Mouse (Mus musculus): ENCODE measurements at regions not wholly inside any gene's neighbourhood (a gene's known extent, or its start where the extent isn't known, plus 50 kb on each side); places are given as distances from the start of the nearest gene placed in this dataset.

GRCm38 (mm10) chr12:26075638-26076254 lies 339.3 kb downstream of the Rnf144a start:
- no peaks in the 10 kb centered on the region for H3K4me1 ChIP-seq (ENCODE audit: insufficient read depth, low read length)
- H3K9me3 ChIP-seq (ENCODE audit: low read length) = no peaks in the 10 kb centered on the region
- DNase-seq (ENCODE audit: low spot score) (peak; percentile 35), ATAC-seq (peak; percentile 77; the same call in 1 of the 2 replicates)
- no peak overlapping the region for H3K4me2 ChIP-seq (ENCODE audit: low read depth, low read length)
- no peak overlapping the region for H3K27ac ChIP-seq
- H3K27me3 ChIP-seq (ENCODE audit: insufficient read depth, low read length) = no peaks in the 10 kb centered on the region
- no peak overlapping the region for H3K9ac ChIP-seq (replicated peaks; ENCODE audit: low read length)
- WGBS = 29% methylated on average over 9 of the region's 9 CpGs
- H3K36me3 ChIP-seq (ENCODE audit: insufficient read depth, low read length) = no peaks in the 10 kb centered on the region
- no peak overlapping the region for H3K4me3 ChIP-seq (ENCODE audit: low read length)
- peak; percentile 22; the same call in 1 of the 2 replicates for TF ChIP-seq CTCF (IDR thresholded peaks at IDR 0.05; ENCODE audit: low read depth)

- TF ChIP-seq CTCF (IDR thresholded peaks at IDR 0.05; ENCODE audit: low read depth) = no peak
- no peaks in the 10 kb centered on the region for H3K27me3 ChIP-seq (ENCODE audit: insufficient read depth, low read length)
- WGBS = 77% methylated on average over 7 of the region's 7 CpGs
- no peak overlapping the region for H3K4me3 ChIP-seq (ENCODE audit: low read length)
- DNase-seq (ENCODE audit: low spot score) (no peak), ATAC-seq (no peak)
- H3K9me3 ChIP-seq (ENCODE audit: low read length) = no peaks in the 10 kb centered on the region
- H3K4me1 ChIP-seq (ENCODE audit: insufficient read depth, low read length) = 0 out of 2 replicates have a peak, but pooled peaks cover 2% of the 10 kb centered on the region
- H3K4me2 ChIP-seq (ENCODE audit: low read depth, low read length) = no peak overlapping the region
- H3K36me3 ChIP-seq (ENCODE audit: insufficient read depth, low read length) = no peaks in the 10 kb centered on the region
- no peak overlapping the region for H3K9ac ChIP-seq (replicated peaks; ENCODE audit: low read length)
- no peak overlapping the region for H3K27ac ChIP-seq
Observed at GRCm38 (mm10) chr12:26072180-26072579, 342.9 kb downstream of the Rnf144a start.

GRCm38 (mm10) chr12:26071610-26072009 lies 343.4 kb downstream of the Rnf144a start:
- Histone ChIP-seq H3K9ac (replicated peaks; ENCODE audit: low read length) (no peak overlapping the region), H3K4me2 (ENCODE audit: low read depth, low read length) (no peak overlapping the region), H3K27ac (no peak overlapping the region), H3K9me3 (ENCODE audit: low read length) (no peaks in the 10 kb centered on the region), H3K36me3 (ENCODE audit: insufficient read depth, low read length) (no peaks in the 10 kb centered on the region), H3K4me3 (ENCODE audit: low read length) (no peak overlapping the region), H3K4me1 (ENCODE audit: insufficient read depth, low read length) (0 out of 2 replicates have a peak, but pooled peaks cover 2% of the 10 kb centered on the region), H3K27me3 (ENCODE audit: insufficient read depth, low read length) (no peaks in the 10 kb centered on the region)
- 6% methylated on average over 3 of the region's 3 CpGs for WGBS
- peak; percentile 92 for DNase-seq (ENCODE audit: low spot score)
- TF ChIP-seq CTCF (IDR thresholded peaks at IDR 0.05; ENCODE audit: low read depth) = peak; percentile 89
- ATAC-seq = peak; percentile 64

GRCm38 (mm10) chr12:26068685-26069008 lies 346.4 kb downstream of the Rnf144a start:
- ATAC-seq (no peak), DNase-seq (ENCODE audit: low spot score) (no peak)
- H3K27ac ChIP-seq = peak overlapping the region; percentile 46; the same call in 1 of the 2 replicates
- H3K9ac ChIP-seq (replicated peaks; ENCODE audit: low read length) = no peak overlapping the region
- no peak for TF ChIP-seq CTCF (IDR thresholded peaks at IDR 0.05; ENCODE audit: low read depth)
- H3K4me3 ChIP-seq (ENCODE audit: low read length) = no peak overlapping the region
- no peaks in the 10 kb centered on the region for H3K9me3 ChIP-seq (ENCODE audit: low read length)
- WGBS = 32% methylated on average over 4 of the region's 4 CpGs
- no peaks in the 10 kb centered on the region for H3K36me3 ChIP-seq (ENCODE audit: insufficient read depth, low read length)
- 0 out of 2 replicates have a peak, but pooled peaks cover 2% of the 10 kb centered on the region for H3K4me1 ChIP-seq (ENCODE audit: insufficient read depth, low read length)
- H3K4me2 ChIP-seq (ENCODE audit: low read depth, low read length) = peak overlapping the region; percentile 42
- no peaks in the 10 kb centered on the region for H3K27me3 ChIP-seq (ENCODE audit: insufficient read depth, low read length)

- Histone ChIP-seq H3K27ac (peak overlapping the region; percentile 46; the same call in 1 of the 2 replicates), H3K9me3 (ENCODE audit: low read length) (no peaks in the 10 kb centered on the region), H3K36me3 (ENCODE audit: insufficient read depth, low read length) (no peaks in the 10 kb centered on the region), H3K4me2 (ENCODE audit: low read depth, low read length) (peak overlapping the region; percentile 42), H3K27me3 (ENCODE audit: insufficient read depth, low read length) (no peaks in the 10 kb centered on the region), H3K9ac (replicated peaks; ENCODE audit: low read length) (no peak overlapping the region), H3K4me1 (ENCODE audit: insufficient read depth, low read length) (0 out of 2 replicates have a peak, but pooled peaks cover 2% of the 10 kb centered on the region), H3K4me3 (ENCODE audit: low read length) (peak overlapping the region; percentile 5; the same call in 1 of the 2 replicates)
- no peak for TF ChIP-seq CTCF (IDR thresholded peaks at IDR 0.05; ENCODE audit: low read depth)
- DNase-seq (ENCODE audit: low spot score) (peak; percentile 55), ATAC-seq (peak; percentile 80)
- WGBS = 11% methylated on average over 24 of the region's 24 CpGs
Observed at GRCm38 (mm10) chr12:26067866-26068684, 347.0 kb downstream of the Rnf144a start.

GRCm38 (mm10) chr12:26060378-26060777 lies 354.7 kb downstream of the Rnf144a start:
- no peaks in the 10 kb centered on the region for H3K36me3 ChIP-seq (ENCODE audit: insufficient read depth, low read length)
- DNase-seq (ENCODE audit: low spot score) = no peak
- no peaks in the 10 kb centered on the region for H3K27me3 ChIP-seq (ENCODE audit: insufficient read depth, low read length)
- no peak for ATAC-seq
- 56% methylated on average over 3 of the region's 3 CpGs for WGBS
- H3K4me2 ChIP-seq (ENCODE audit: low read depth, low read length) = no peak overlapping the region
- H3K4me1 ChIP-seq (ENCODE audit: insufficient read depth, low read length) = no peaks in the 10 kb centered on the region
- H3K27ac ChIP-seq = no peak overlapping the region
- no peaks in the 10 kb centered on the region for H3K9me3 ChIP-seq (ENCODE audit: low read length)
- TF ChIP-seq CTCF (IDR thresholded peaks at IDR 0.05; ENCODE audit: low read depth) = no peak
- H3K9ac ChIP-seq (replicated peaks; ENCODE audit: low read length) = no peak overlapping the region
- no peak overlapping the region for H3K4me3 ChIP-seq (ENCODE audit: low read length)
